Mouse (Mus musculus): ENCODE results near the gene Eif5a.
"Not testable (repeated sequence)": the region's sequence is repeated elsewhere in the genome, so short reads cannot be mapped to it uniquely, and the experiment has no call there.

DNA sequence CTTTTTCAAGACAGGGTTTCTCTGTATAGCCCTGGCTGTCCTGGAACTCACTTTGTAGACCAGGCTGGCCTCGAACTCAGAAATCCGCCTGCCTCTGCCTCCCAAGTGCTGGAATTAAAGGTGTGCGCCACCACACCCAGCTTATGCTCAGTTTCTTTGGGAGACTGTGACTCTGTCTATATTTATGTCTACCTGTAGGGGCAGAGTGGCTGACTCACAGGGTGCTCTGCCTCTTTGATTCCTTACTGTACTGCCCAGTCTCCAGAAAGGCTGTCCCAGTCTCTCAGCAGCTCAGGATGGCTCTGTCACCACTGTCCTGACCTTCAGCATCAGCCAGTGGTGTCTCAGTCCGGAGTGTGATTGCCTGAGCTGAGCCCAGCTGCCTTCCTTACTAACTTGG is 33.9 kb upstream of the Eif5a start:
- TF ChIP-seq CTCF (IDR thresholded peaks at IDR 0.05; ENCODE audit: borderline replicate concordance, insufficient read depth, low read length); POLR2A (IDR thresholded peaks at IDR 0.05; ENCODE audit: low read depth, low read length): not testable (repeated sequence)
